Mouse (Mus musculus) CH12F3 (cell line): ENCODE measurements around the gene Zfp324.

Source experiments
- in situ Hi-C: fragments of 300-500 bp; cut with MboI; formaldehyde crosslinking; loops from 2 replicates; pipeline ENCODE4 v1.14.3; 2020; ENCODE audit warnings: low sequenced_read_pairs

Gene Zfp324

GRCm38 (mm10) chr7:12966104-12966845 is 637 bp downstream of the Zfp324 start:
- in situ Hi-C loops: no loop called here

GRCm38 (mm10) chr7:12970906-12971305 is 5.3 kb downstream of the Zfp324 start:
- in situ Hi-C loops: no loop called here

GRCm38 (mm10) chr7:12977682-12978389 is 12.2 kb downstream of the Zfp324 start, which contains the start of gene Zfp446:
Gene Zfp446 (plus strand): TSS chr7:12977848.
- in situ Hi-C loops: no loop called here

GRCm38 (mm10) chr7:12978931-12979722 is 13.5 kb downstream of the Zfp324 start:
- in situ Hi-C loops: no loop called here

GRCm38 (mm10) chr7:12979776-12980175 is 14.1 kb downstream of the Zfp324 start:
- in situ Hi-C loops: no loop called here

- in situ Hi-C loops: no loop called here
Measured at GRCm38 (mm10) chr7:12980291-12980690, 14.7 kb downstream of the Zfp324 start.

GRCm38 (mm10) chr7:12985724-12986123 is 20.1 kb downstream of the Zfp324 start:
- in situ Hi-C loops: no loop called here

- in situ Hi-C loops: no loop called here
Measured at GRCm38 (mm10) chr7:12986906-12987305, 21.3 kb downstream of the Zfp324 start.

GRCm38 (mm10) chr7:12987409-12988189 is 22.0 kb downstream of the Zfp324 start:
- in situ Hi-C loops: no loop called here

GRCm38 (mm10) chr7:12992222-12992621 is 26.6 kb downstream of the Zfp324 start:
- in situ Hi-C loops: no loop called here

GRCm38 (mm10) chr7:12993148-12993547 is 27.5 kb downstream of the Zfp324 start:
- in situ Hi-C loops: no loop called here

- in situ Hi-C loops: no loop called here
Measured at GRCm38 (mm10) chr7:12995862-12996261, 30.2 kb downstream of the Zfp324 start.

- in situ Hi-C loops: no loop called here
Measured at GRCm38 (mm10) chr7:12997230-12997629, 31.6 kb downstream of the Zfp324 start.

GRCm38 (mm10) chr7:12998053-12998452 is 32.4 kb downstream of the Zfp324 start, which contains the start of gene Slc27a5:
Gene Slc27a5 (minus strand): TSS chr7:12998192.
- in situ Hi-C loops: no loop called here

GRCm38 (mm10) chr7:12998851-12999250 is 33.2 kb downstream of the Zfp324 start, which contains the start of gene Trim28:
Gene Trim28 (plus strand): TSS chr7:12999114.
- in situ Hi-C loops: no loop called here

GRCm38 (mm10) chr7:13001584-13001983 is 35.9 kb downstream of the Zfp324 start:
- in situ Hi-C loops: no loop called here

- in situ Hi-C loops: no loop called here
Measured at GRCm38 (mm10) chr7:13003380-13003779, 37.7 kb downstream of the Zfp324 start.

GRCm38 (mm10) chr7:13006011-13006410 is 40.4 kb downstream of the Zfp324 start:
- in situ Hi-C loops: no loop called here

- in situ Hi-C loops: no loop called here
Measured at GRCm38 (mm10) chr7:13006531-13006930, 40.9 kb downstream of the Zfp324 start.

- in situ Hi-C loops: no loop called here
Measured at GRCm38 (mm10) chr7:13007341-13008092, 41.9 kb downstream of the Zfp324 start.
